Mouse (Mus musculus): Measurements from ENCODE around the gene Lrwd1.

DNA sequence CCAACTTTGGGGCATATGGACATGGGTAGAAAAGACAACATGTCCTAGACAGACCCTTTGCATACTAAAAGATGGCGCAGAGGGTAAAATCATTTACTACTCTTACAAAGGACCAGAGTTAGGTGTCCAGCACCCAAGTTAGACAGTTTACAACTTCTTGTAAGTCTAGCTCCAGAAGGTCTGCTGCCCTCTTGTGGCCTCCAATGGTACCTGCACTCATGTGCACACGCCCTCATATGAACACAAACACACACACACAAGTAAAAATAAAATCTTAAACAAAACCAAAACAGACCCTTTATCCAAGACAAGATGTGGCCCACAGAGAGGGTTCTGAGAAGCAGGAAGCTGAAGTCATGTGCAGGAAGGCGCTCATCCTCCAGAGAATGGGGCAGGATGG is 32.2 kb upstream of the Lrwd1 start:
- TF ChIP-seq GATA1 (IDR thresholded peaks at IDR 0.05; ENCODE audit: low read length) (no peak), TAL1 (IDR thresholded peaks at IDR 0.05; ENCODE audit: low read length) (no peak)

Data from erythroblast, embryonic 14.5 days (primary cell).